Mouse (Mus musculus) small intestine, adult 2 months (tissue): ENCODE results near the gene Ermp1.

Experiments used
- CTCF ChIP-seq: fragments of 200-500 bp; IDR thresholded peaks from 2 replicates; pipeline ENCODE4 v1.5.1; 2012; ENCODE audit warnings: low read depth, mild to moderate bottlenecking, control low read depth, inconsistent platforms, low read length, moderate library complexity, mixed read lengths; ENCODE audit not compliant: insufficient replicate concordance, insufficient read length; ENCODE audit errors: extremely low read depth
- POLR2A ChIP-seq: fragments of 200-500 bp; IDR thresholded peaks from 2 replicates; pipeline ENCODE4 v1.6.1; 2012; ENCODE audit warnings: low read depth, mild to moderate bottlenecking, control low read depth, inconsistent platforms, low read length, moderate library complexity

DNA sequence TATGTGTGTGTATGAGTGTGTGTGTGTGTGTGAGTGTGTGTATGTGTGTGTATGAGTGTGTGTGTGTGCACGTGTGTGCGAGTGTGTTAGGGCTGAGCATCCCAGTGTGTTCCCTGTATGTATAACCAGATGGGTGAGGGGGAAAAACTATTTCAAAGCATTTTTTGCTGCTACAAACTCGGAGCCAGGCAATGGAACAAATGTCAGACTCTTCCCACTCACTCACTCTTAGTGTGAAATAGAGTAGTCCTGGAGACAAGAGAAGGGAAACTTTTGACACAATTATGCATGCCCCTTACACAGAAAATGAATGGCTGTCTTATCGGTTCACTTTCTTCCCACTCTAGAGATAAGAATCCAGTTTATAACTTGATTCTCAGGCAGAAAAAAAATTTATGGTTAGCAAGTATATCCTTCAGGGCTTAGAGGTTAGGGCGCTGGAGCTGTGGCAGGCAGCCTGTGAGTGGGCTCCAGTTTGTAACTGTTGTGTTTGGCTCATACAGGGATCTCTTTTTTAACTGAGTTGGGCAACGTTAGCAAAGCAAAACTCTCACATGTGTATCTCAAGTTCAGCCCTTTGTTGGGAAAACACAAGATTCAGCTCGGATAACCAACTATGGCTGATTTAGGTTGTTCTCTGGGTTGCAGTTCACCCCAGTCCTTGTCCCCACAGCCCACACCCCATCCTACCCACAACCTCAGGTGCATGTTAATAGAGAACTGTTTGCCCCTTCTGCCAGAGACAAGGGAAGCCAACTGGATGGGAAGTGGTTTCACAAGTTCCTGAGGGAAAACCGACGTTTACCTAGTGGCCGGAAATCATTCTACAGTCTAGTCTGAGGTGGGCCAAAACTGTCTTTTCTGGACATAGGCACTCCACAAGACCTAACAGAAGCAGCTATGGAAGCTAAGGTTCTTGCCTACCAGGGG, 12.9 kb upstream of the Ermp1 start:
- TF ChIP-seq POLR2A = no peak
- no peak for TF ChIP-seq CTCF
